Mouse (Mus musculus) layer of hippocampus, postnatal 36 days (tissue): ENCODE results near the gene Gba. TPM values are rescaled to one million over a fixed set of nuclear protein-coding genes. Genes with fewer than 3 reads are reported as not detected.

Source experiments
- DNase-seq, 2 experiments: peaks; one replicate each; pipeline ENCODE4 v3.0.0; 2022
- total RNA-seq, 2 experiments: library from RNA; stranded (reverse); gene quantifications; 2 replicates each; pipeline ENCODE4 v1.2.3; 2021

Gba gene
- total RNA-seq, 2 experiments from 2014 or later: 57.0 to 61.9 TPM

DNA sequence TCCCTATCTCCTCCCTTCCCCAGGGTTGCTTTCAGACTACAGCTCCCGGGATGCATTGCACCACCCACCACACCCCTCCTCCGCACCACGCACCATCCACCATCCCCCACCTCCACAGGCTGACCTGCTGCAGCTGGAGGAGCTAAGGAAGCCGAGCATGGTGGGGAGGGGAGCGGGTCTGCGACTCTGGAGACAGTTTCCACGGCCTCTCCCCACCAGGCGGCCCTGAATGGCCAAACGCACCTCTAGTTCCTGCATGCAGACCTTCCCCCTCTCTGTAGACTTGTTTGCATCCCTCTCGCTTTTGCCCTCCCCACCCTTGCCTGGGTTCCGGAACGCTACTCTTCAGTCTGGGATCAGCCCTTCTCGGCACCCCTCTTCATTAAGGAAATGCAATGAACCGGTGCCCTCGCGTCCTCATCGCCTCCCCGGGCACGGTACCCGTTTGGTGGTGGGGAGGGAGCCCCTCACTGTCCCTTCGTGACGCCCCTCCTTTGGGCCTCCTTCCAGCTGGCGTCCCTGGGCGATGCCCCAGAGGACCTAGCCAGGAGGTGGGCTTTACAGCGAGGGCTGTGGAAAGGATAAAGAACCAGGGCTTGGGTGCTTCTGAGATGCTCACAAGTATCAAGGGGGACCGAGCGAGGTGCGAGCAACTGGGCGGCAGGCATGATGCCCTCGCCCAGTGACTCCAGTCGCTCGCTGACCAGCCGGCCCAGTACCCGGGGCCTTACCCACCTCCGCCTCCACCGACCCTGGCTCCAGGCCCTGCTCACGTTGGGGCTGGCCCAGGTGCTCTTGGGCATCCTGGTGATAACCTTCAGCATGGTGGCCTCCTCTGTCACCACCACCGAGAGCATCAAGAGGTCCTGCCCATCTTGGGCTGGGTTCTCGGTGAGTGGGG is 19.4 kb upstream of the Gba start, which contains the start of gene Fam189b:
Gene Fam189b, plus strand, starts transcription at position 86 of the 901 bp plus-strand sequence.
- DNase-seq: peak; percentile 93 to 94

DNA sequence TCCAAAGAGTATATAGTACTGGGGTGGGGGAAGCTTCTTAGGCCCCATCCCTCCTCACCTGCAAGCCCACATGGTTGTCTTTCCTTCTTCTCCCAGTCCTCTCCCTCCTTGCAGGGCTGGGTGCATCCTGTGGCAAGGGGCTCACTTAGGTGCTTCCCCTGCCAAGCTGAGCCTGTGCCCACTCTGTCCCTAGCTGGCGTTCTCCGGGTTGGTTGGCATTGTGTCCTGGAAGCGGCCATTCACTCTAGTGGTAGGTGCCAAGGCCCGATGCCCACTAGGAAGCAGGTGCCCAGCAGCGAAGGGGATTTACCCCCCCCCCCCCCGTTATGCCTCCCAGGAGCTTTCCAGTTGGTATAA is 18.8 kb upstream of the Gba start:
- peak in 1 of 2 experiments; percentile 44 for DNase-seq

DNA sequence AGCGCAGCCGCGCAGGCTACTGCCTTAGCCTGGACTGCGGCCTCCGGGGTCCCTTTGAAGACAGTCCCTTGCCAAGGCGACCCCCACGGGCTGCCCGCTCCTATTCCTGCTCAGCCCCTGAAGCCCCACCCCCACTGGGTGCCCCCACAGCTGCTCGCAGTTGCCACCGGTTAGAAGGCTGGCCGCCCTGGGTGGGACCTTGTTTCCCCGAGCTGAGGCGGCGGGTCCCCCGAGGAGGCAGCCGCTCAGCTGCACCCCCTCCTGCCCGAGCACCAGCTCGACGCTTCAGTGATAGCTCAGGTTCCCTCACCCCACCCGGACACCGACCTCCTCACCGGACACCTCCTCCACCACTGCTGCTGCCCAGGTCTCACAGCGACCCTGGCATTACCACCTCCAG is 15.5 kb upstream of the Gba start:
- DNase-seq: no peak

DNA sequence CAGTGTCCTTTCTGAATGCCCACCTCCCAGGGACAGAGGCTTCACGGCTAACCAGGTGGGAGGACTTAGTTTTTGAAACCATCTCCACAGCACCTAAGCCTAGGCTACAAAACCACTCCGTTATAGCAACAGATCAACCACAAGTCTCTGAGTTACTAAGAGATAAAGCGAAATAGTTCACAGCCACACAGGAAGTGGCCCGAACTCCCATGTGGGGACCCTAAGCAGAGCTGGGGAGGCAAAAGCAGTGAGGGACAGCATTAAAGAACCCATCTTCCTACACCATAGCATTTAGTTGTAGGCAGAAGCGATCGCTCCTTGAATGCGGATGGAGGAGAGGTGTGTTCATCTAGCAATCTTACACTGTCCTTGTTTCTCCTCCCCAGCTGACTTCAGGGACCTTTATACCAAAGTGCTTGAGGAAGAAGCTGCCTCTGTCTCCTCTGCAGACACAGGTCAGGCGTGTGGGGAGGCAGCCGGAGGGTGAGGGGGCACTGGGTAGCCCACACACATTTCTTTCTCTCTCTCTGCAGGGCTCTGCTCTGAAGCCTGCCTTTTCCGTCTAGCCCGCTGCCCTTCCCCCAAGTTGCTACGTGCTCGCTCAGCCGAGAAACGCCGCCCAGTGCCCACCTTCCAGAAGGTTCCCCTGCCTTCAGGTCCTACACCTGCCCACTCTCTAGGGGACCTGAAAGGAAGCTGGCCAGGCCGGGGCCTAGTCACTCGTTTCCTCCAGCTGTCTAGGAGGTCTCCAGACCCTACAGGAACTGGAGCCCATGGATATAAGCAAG is 14.8 kb upstream of the Gba start:
- no peak for DNase-seq

DNA sequence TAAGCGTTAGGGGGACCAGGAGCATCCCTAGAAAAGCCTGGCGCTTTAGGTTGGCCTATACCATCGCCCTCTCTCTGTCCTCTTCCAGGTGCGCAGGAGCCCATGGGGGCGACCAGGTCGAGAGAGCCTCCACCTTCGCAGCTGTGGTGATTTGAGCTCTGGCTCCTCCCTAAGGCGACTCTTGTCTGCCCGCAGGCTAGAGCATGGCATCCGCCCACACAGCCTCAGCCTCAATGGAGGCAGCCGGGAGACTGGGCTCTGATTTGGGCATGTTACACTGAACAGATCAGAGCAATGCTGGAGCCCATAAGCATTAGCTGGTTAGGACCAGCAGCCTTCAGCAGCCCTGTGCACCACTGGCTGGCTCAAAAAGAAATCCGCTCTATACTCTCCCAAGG is 14.3 kb upstream of the Gba start:
- no peak for DNase-seq

DNA sequence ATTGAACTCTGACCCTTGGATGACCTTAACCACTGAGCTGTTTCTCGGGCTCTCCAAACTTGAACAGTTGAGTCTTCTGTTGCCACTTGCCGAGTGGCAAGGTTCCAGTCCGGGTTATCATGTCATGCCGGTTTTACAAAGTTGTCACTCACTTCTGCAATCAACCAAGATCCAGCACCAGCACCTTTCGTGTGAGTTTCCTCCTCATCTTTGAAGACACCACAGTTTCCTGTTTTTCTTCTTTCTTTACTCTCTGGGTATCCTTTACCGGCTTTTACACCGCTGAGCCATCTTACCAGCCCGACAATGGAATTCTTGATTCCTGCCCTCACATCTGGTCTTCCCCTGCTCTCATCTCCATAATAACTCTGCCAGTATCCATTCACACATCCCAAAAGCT is 12.3 kb upstream of the Gba start:
- no peak for DNase-seq

DNA sequence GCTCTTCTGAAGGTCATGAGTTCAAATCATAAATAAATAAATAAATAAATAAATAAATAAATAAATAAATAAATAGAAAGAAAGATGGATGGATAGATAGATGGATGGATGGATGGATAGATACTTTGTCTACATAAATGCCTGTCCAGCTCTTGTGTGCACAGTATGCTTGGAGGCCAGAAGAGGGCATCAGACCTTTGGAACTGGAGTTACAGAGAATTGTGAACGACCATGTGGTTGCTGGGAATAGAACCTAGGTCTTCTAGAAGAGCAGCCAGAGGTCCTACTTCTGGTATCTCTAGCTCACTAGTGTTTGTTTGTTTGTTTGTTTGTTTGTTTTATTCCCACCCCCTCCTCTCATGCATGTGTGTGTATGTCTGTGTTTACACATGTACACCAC is 9.4 kb upstream of the Gba start:
- DNase-seq: no peak

DNA sequence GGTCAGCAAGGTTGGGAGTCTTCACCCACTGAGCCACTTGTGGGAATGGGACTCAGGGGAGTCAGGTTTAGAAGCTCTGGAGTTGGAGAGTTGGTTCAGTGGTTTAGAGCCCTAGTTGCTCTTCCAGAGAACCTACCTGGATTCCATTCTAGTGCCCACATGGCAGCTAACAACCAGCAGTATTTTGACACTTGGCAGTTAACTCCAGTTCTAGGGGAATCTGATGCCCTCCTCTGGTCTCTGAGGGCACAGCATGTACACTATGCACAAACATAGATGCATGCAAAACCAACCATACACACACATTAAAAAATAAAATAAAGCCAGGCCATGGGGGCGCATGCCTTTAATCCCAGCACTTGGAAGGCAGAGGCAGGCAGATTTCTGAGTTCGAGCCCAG is 8.9 kb upstream of the Gba start:
- DNase-seq: no peak

DNA sequence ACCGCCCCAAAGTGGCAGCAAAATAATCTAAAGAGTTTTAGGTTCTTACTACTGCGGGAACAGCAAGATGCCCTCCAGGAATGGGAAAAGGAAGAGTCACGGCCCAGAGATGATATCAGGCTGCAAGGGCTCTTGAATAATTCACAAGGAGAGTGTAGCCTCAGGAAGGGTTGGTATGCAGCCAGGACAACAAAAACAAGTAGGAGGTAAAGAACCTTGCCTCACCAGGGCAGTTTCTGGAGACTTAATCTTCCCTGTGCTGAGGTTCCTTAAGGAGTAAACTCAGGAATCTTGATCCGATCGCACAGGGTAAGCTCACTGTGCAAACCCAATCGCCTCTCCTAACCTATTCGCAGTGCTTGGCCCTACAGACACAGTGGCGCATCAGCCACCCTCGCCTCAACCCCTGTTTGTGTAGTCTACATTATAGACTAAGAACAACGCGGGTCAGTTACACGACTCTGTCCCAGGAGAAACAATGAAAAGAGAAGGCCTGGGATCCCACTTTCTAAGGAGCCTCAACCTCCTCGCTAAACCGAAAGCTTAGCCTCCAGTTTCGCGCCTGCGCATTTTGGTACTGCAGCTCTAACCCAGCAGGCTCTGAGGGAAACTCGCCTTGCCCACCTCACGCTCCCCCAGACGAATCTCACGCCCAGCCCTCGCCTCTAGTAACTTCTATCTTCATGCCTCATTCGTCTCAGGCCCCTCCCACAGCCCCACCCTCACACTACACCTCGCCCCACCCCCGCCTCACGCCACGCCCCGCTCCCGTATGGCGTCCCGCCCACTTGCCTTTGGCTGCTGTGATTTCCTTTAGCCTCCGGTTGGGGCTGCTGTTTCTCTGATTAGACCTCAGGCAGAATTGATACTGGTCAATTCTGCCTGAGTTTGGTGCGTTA is 6.5 kb upstream of the Gba start:
- peak; percentile 78 to 79 for DNase-seq

DNA sequence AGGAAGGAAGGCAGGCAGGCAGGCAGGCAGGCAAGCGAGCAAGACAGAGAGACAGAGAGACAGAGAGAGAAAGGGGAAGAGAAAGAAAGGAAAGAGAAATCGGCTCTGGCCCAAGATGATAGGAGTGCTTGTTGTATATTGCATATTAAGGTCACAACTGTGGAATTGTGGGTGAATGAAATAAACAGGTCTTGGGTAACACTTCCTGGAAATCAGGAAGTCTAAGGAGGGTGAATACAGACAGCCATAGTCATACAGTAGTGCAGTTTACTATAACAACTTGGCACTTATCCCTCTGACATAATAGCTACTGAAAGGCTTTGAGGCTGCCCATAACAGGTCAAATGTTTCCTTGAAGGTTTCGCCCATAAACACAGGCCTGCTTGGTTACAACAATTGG is 2.9 kb upstream of the Gba start:
- no peak for DNase-seq

DNA sequence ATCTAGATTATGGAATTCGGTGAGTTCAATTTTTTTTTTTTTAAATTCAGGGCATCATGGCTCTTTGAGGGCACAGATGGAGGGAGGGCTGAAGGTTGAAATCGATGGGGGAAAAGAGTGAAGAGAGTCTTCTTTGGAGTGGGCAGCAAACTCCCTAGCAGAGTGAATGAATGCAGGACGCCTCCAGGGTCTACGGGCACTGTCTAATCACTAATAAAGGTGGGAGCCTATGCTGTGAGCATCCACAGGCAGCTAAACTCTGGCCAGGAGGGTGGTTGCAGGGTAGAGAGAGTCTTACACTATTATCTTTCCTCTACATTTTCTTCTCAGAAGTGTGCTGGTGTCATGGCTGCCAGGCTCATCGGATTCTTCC is 400 bp downstream of the Gba start:
- no peak for DNase-seq

DNA sequence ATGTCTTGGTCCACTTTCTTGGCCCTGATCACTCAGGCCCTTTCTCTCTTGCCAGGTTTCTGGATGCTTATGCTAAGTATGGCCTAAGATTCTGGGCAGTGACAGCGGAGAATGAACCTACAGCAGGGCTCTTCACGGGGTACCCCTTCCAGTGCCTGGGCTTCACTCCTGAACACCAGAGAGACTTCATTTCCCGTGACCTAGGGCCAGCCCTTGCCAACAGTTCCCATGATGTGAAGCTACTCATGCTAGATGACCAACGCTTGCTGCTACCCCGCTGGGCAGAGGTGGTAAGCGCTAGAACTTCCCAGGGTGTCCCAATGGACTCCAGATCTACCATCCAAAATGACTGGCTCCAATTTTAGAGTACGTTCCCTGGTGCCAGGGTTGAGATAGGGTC is 3.4 kb downstream of the Gba start:
- DNase-seq: no peak

DNA sequence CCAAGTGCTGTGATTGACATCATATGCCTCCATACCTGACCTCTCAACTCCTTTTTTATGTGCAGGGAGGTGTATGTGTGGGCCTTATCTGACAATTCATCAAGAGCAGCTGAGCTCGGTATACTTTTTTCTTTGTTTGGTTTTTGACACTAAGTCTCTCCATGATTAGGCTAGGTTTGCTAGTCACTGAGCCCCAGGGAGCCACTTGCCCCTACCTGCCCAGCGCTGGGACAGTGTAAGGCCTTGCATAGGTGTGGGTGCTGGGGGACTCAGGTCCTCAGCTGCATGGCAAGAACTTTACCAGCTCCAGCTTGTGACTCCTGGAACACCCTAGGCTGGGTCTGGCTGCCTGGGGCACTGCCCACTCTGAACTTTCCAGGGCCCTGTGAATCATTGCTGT is 4.0 kb downstream of the Gba start:
- DNase-seq: no peak

DNA sequence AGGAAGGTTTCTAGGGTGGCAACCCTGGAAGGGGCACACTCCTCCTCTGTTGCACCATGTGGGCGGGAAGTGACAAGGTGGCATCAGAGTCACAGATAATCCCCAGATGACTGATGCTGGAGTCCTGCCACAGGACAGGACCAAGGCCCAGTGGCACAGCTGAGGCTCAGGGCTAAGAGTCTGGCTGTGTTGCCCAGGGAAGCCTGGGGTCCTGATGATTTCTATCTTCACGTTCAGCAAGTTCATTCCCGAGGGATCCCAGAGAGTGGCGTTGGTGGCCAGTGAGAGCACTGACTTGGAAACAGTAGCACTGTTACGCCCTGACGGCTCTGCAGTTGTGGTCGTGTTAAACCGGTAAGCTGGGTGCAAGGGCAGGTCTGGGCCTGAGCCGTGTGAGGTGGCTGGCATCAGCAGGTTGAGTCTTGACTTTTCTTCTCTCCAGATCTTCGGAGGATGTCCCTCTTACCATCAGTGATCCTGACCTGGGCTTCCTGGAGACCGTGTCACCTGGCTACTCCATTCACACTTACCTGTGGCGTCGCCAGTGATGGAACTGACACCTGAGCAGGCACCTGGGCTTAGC is 5.4 kb downstream of the Gba start:
- DNase-seq: no peak

DNA sequence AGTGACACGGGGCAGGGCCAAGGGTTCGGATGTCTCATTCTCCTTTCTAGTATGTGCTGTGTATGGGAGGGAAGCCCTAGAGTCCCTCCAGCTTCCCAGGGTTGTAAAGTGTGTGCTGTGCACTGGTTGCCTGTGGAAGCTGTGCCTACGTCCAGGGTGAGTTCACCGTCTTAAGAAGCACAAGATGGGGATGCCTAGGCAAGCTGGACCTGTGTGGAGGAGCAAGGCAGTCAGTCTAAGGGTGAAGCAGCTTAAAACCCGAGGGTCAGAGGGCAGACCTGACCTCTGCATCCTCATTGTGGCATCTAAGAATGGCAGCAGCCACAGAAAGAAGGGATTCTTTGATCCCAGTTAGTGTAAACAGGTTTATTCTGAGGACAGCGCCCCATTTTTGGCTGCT is 6.0 kb downstream of the Gba start:
- no peak for DNase-seq

DNA sequence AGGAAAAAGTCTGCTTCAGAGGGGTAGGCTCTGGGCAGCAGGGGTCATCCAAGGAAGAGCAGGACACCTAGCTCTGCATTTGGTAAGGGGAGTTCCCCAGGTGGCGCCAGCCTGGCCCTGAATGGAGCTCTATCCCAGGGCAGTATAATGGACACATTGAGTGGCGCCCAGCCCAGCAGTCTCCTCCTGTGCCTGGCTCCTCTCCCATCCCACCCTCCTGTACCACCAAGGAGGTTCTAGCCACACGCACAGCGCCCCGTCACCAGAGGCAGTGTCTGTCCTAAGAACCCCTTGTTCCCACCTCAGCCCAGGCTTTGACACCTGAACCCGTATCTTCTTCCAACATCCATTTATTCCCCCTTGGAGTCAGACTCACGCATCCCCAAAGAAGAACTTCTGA is 7.0 kb downstream of the Gba start:
- DNase-seq: no peak

DNA sequence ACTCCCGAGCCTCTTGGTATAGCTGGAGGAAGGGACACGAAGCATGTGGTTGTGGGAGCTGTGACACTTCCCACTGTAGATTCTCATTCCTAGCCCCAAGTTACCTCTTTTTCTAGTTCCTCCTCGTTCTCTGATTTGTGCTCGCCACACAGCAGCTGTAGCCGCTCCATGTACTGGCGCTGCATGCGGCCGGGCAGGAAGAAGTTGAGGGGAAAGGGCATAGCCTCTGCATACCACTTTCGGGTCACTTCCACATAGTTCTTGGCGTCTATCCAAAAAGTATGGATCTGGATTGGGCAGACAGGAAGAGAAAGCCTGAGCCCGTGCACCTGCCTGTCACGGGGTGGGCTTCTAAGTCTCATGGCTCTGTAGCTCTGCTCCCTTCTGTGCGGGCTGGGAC is 7.4 kb downstream of the Gba start:
- no peak for DNase-seq

DNA sequence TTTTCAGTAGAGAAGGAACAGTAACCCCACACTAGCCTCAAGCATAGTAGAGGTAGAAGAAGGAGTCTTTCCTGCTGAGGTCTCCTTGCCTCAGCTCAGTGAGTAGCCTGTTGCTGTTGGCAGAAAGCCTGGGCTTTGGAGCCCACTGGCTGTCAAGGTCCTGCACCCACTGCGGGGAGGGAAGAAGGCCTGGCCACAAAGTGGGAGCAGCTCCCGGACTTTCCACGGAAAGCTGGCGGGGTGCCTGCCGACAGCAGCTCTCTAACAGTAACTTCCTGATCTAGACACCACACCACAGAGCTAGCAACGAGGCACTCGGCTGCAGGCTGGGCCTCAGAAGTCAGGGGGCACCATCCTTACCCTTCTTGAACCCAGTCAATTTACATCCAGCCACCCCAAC is 8.0 kb downstream of the Gba start:
- DNase-seq: no peak

DNA sequence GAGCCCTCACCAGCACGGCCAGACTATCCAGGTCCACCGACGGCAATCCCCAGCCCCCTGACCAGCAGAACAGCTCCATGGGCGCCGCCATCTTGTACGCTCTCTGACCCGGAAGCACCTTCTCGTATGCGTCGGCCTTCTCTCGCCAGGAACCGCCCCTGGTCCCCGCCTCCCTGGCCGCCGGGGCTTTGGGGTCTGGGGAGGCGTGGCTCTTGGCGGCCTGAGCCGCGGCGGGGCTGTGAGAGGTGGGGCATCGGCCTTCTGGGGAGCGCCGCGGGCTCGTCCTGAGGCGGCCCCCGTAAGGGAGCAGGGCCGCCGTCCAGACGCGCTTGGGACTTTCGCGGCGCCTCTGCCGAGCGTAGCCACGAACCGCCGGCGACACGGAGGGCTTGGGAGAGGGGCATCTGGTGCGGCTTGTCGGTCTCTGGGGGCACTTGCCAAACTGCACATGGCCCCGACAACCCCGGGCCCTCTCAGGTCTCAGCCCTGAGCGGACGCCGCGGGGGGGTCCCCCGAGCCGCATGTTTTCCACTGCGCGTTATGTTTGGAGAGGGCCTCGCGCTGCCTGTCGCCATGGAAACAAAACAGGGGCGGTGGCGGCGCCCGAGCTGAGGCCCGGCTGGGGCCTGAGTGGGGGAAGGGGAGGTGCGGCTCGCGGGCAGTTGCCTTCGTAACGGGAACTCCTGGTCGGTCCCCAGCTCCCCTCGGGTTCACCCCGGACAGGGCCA is 11.2 kb downstream of the Gba start:
- peak; percentile 91 to 93 for DNase-seq

DNA sequence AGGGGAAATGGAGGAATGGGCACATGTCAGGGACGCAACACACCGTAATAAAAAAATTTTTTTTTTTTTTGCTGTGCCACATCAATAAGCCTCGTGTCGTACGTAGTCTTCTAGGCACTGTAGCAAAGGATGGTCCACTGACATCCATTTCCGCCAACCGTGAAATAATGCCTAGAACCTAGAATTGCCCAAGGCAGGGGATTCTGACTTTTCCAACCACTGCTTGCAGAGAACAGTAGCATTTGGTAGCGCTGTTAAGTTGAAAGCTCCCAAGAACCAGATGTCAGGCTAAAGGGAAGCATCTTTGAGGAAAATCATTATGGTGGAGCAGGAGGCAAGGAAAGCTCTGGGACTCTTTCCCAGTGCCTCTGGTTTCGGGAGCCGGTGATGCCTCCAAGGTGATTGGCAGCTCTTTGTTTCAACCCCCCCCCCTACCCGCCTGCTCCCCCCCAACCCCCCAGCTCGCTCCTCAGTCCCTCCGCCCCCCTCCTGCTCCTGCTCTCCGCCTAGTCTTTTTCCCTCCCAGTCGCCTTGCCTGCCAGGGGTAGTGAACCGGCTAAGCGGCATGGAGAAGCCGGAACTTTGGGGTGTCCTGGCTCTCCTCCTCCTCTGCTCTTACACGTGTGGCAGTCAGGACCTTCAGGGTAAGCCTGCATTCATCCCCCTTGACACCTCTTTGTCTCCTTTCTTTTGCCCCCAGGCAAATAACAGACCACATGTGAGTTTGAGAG is 12.1 kb downstream of the Gba start, which contains the start of gene Thbs3:
Gene Thbs3, plus strand, starts transcription at position 500 of the 731 bp plus-strand sequence.
- no peak for DNase-seq

DNA sequence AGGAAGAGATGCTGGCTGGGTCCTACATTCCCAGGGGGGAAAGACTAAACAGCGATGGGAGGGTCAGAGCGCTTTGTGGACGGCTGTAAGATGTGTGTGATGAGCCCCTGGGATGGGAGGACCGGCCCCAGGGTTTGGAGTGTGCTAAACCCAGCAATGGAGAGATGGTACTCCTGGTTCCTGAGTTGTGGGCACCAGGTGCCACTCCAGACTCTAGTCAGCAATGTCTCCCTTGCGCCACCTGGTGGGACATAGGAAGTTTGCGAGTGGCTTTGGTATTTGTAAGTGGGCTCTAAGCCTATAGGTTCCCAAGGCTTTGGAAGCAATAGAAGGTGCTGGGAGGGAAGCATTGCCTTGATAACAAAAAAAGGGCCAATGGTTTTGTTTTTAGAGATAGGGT is 13.1 kb downstream of the Gba start:
- DNase-seq: peak; percentile 79 to 81
